Mouse (Mus musculus) adrenal gland, adult 8-10 months (tissue): ENCODE results near the gene Gramd1c. TPM values are rescaled to one million over a fixed set of nuclear protein-coding genes. Genes with fewer than 3 reads are reported as not detected.
A peak's percentile ranks its signal among the peaks of the same experiment; 100 is the strongest.

Source experiments
- DNase-seq: peaks from one replicate; pipeline ENCODE4 v3.0.0; 2022
- total RNA-seq, 4 experiments: library from RNA; stranded (reverse); gene quantifications; 2 replicates each; pipeline ENCODE4 v1.2.4; 2022

Gene Gramd1c
- total RNA-seq, 4 experiments from 2014 or later, result 0.52 to 1.7 (median 1.3) TPM

DNA sequence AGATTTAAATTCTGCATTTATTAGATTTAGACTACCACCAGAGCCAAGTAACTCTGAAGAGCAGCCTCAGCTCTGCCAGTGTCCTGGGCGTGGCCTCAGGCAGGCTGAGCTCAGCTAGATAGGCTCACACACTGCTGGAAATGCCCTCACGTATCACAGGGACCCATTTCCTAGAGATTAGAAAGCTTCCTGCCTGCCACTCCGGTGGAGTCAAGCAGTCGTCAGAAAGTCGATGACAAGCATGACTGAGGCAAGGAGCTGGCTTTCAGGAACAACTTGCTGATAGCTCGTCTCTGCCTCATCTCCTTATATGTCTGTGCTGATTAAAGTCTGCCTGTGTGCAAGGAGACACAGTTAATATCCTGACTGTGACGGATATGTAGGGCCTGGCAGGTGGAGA lies 44.8 kb downstream of the Gramd1c start:
- DNase-seq, result no peak

DNA sequence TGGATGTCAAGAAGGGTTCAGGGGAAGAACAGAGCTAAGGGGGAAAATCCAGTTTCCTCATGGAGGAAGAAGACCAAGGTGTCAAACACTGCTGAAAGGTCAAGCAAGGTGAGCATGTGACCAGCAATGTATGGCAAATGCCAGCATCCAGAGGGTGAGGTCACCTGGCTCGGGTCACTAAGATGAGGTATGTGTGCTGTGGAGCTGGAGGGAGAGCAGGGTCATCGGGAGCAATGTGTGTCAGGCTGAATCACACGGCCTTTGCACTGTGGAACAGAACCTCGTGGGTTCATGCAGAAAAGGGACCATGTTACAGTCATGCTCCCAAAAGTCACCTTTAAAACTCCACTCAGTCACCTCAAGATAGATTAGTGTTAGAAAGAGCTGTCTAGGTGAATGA lies 45.4 kb downstream of the Gramd1c start:
- DNase-seq, result no peak

DNA sequence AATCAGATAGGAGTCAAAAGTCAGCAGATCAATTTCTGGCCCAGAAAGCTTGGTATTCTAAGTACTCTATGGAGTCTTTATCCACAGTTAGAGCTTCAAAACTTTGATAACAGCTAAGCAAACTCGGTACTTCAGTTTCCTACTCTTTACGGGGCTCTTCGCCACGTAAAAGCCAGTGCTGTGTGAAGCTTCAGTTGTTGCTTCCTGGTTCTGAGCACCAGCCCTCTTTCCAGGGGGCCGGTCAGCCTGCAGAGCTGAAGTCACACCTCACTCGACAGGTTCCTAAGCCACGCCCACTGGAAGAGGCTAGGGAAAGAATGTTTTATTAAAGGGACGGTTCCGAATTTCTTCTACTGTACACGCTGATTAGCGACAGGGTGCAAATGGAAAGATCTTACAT lies 47.0 kb downstream of the Gramd1c start:
- peak; percentile 5 for DNase-seq

DNA sequence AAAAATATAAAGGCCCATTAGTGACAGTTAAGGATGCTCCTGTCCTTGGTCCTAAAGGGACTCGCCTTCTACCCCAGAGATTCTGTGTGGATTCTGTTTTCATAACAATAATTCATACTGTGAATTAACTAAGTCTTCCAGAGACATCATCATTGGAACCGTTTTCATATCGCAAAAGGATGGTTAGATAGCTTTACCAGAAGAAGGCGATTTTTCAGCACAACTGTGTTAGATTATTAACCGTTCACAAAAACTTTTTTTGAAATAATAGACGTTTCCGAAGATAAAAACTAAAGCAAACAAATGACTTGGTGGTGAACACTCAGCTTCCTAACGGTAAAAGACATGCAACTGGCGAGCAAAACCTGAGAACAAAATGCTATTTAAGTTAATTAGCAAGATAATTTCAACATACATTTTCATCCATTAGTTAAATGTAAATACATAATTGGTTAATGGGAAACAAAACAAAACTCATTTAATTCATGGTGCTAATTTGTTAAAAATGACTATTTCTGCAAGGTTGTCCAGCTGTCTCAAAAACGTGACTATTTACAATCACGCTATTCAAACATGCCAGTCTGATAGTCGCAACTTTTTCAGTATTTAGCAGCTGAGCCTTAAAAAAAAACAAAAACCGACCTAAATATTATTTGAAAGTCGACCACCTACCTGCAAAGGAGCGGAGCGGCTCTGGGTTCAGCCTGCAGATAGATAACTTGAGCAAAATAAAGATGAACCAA lies 47.6 kb downstream of the Gramd1c start:
- no peak for DNase-seq

DNA sequence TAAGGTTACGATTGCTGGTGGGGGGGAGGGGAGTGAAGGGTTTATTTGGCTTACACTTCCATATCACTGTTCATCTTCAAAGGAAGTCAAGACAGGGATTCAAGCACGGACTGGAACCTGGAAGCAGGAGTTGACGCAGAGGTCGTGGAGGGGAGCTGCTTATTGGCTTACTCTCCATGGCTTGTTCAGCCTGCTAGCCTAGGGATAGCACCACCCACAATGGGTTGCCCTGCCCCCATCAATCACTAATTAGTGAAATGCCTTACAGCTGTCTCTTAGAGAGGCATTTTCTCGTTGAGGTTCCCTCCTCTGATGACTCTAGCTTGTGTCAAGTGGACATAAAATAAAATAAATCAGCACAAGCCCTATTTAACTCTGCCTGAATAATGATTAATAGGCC lies 52.1 kb downstream of the Gramd1c start:
- no peak for DNase-seq

DNA sequence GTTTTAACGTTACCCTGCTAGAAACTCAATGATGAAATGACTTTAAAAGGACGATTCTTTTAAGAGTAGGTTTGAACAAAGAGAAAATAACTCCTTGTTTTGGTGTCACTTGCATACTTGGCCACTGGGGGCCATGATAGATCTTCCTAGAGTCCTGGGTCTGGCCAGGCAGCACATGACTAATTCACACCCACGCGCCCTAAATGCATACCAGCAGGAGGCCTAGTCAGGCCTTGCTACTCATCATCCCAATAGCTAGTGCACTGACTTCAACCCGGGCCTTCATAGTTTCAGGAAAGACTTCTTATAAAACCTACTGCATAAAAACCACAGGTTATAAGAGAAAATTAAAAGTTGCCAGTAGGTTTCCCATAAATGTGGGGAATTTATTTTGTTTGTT lies 61.1 kb downstream of the Gramd1c start:
- no peak for DNase-seq

DNA sequence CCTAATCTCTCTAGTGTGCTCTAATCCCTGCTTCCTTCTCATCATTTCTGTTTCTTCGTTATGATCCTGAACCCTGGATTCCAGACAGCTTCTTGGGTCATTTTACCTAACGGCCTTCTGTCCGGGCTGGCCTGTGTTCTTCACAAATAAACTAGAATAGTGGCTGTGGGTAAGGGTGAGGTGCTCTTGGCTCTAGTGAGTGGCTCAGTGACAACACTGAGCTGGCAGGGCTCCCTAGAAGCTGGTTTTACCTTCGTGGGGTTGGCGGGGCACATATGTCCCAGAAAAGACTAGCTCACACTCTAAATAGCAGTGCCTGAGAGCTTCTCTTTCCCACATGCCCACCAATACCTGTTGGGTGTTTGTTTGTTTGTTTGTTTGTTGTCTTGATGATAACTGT lies 63.6 kb downstream of the Gramd1c start:
- DNase-seq, result no peak

DNA sequence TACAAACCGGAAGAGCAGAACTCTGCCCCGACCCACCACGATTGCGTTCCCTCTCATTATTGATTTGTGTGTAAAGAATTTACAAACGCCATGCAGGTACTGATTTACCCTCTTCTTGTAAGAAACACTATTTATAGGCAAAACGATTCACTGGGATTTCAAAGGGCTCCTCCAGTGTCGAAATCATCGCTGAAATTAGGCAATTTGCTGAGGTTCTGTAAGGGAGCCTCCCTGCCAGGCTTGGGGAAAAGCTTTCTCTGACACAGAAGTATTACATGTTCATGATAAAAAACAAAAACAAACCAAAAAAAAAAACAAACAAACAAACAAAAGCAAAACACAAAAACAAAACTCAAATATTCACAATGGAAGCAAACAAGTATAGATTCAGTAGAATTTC lies 64.0 kb downstream of the Gramd1c start:
- no peak for DNase-seq

DNA sequence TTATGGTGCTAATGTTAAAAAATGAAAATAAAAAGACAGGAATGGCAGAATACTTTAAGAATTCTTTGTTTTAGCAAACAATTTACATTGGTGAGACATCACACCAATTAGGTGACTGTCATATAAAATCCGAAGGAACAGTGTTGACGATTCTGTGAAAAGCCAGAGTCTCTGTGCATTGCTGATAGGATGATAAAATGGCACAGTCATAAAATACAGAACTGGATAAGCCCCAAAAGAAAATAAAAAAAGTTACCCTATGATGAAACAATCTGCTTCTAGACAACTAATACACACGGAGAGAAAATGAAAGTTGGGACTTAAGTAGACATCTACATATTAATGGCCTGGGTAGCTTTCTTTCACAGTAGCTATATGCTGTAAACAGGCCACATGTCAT lies 68.5 kb downstream of the Gramd1c start:
- no peak for DNase-seq

DNA sequence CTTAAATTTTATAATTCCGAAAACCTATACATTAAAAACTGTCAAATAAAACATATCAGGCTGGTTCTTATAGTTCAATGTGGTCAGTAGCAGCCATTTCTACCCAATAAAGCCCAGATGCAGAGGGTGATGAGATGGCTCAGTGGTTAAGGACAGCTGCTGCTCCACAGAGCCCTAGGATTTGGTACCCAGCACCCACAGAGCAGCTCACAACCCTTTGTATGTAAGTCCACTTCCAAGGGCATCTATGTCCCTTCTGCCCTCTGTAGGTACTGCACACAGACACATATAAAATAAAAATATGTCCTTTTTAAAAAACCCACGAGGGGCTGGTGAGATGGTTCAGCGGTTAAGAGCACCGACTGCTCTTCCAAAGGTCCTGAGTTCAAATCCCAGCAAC lies 76.8 kb downstream of the Gramd1c start:
- DNase-seq, result no peak

DNA sequence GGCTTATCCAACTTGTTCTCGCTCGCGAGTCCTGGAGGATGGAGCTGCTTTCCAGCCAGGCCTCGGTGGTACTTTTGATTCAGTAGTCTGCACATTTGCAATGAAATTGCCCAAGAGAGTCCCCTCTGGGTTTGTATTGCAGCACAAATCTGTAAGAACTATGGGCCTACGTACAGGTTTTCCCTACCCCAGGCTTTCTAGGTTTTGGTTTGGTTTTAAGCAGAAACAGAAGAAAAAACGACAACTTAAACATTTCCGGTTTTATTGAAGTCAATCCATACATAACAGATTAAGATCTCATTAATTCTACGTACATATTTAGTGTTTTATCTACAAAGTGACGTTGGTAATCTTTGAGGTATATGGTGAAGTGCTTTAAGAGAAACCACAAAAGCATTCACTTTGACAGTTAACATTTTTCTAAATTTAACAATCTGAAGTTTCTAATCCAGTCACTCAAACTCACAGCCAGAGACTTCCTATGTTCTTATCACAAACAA lies 83.0 kb downstream of the Gramd1c start:
- DNase-seq, result no peak

DNA sequence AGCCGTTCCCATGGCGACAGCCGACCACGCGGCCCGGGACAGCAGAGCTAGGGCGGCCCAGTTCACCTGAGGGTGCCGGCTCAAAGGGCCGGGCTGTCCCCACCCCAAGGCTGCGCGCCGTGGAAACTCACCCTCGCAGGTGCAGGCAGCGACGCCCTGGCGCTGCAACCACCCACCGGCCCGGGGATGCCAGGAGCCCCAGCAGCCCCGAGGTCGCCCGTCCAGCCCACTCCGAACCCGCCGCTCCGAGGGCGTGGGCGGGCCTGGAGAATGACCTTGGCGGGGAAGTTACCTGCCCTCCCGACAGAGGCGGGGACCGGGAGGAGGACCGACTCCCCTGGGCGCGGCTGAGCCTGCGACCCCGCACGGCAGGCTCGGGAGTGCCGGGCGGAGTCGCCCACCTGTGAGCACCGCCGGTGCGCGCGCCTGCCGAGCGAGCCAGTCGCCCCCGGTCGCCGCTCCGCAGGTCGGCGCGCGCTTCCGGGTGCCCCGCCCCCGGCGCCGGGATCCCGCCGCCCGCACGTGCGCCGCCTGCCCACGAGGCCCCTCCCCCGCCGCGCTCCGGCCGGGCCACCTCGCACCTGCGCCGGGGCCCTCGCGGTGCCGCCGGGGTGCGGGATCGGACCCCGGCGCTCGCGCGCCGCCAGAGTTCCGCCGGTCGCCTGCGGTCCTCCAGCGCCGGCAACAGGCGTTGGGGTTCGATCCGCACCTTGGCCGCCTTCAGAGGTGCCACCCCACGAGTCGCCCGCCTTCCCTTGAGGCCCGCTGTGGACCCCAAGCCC lies 83.6 kb downstream of the Gramd1c start, which contains the start of gene Zdhhc23:
Gene Zdhhc23 (minus strand): TSS at position 464 of the 782 bp plus-strand sequence.
- DNase-seq, result no peak

DNA sequence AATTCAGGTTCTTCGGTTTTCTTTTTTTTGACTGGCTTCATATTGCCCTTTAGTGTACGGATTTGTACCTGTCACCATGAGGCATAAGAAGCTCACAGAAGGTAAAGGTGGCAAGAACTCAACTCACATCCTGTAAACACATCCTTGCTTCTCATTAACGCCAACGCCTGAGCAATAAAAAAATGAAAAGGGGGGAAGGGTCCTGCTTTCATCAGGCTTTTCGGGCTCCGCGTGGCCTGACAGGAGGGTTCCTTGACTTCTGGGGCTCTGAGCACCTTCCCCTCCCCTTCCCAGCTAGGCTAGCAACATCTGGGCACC lies 84.2 kb downstream of the Gramd1c start:
- no peak for DNase-seq

DNA sequence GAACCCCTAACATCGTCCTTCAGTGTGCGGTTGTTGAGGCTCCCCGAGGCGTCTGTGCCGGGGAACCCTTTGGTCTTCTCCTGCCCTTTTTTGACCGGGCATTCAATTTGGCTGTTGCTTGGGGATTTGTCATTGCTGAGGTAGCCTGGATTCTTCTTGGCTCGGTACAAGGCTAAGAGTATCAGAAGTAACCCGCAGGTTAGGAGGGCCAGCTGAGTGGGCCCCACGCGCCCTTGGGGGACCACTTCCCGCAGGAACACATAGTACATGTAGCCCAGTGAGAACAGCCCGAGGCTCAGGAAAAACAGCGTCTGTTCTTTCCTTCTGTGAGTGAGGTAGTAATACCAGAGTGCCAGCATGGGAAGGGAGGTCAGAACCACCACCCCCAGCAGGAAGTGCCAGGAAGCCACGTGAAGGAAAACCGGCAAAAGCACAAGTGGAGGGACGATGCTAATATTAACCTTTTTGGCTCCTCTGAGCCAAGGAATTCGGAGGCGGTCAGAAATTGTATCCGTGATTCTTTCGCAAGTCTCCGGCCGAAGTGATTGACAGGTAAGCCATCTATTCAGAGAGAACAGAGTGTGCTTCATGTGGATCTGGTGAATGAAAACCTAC lies 89.4 kb downstream of the Gramd1c start:
- no peak for DNase-seq

DNA sequence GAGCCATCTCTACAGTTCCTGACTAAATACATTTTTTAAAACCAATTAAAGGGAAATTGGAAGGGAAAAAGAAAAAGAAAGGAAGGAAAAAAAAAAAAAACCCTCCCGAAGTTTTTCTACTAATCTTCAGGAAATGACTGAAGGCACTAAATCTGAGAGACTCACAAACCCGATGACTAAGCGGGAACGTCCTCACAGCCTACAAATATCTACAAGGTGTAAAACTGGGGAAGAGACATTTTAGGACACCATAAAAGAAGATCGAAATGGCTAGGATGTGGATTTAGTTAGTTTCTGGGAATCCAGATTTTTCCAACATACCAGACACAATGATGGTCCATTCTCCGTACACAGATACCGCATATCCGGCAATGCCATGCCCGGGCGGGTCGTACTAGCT lies 90.0 kb downstream of the Gramd1c start:
- DNase-seq, result no peak

DNA sequence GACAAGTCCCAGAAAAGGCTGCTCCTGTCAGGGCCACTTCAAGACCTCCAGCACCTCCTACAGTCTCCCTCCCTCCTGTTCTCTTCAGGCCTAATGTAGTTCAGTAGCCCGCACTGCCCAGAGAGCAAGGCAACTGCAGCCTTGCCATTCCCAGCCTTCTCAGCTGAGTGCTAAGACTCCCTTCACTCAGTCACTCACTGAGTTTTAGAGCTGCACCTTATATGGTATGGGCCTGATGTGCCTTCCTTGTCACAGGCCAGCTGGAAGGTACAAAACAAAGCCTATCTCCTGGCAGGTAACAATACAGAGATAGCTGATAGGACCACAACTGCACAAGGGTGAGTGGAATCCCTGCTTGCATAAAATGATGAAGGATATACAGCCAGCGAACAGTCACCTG lies 90.8 kb downstream of the Gramd1c start:
- no peak for DNase-seq

DNA sequence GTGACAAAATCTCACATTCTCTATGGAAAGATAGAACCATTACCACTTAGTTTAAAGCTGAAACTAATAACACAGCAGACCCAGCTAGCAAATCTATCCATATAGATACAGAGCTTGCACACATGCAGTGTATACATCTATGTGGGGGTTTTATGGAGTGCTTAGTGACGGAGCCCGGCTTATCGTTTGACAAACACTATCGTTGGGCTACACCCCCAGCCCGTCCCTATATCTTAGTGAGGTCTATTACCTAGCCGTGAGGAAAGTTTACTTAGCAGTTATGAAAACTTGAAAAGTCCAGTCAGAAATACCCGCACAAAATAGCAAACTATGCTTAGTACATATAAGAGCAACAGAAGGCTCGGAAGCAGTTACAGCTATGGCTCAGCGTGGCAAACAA lies 91.4 kb downstream of the Gramd1c start:
- no peak for DNase-seq

DNA sequence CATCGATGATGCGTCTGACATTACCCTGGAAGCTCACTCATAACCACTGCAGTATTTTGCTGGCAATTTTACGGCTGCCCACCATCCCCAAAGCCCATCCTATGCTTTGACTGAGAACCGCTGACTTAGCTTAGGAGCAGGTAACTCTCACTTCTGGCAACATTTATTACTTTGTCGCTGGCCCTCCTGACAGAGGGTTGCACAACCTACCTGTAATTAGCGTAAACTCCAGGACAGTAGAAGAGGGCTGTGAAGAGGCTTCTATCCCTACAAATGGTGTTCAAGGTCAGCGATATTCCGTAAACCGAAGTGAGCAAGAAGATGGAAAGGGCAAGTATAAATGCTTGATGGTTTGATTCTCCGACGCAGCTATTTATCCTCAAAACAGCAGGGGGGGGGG lies 92.0 kb downstream of the Gramd1c start:
- no peak for DNase-seq

DNA sequence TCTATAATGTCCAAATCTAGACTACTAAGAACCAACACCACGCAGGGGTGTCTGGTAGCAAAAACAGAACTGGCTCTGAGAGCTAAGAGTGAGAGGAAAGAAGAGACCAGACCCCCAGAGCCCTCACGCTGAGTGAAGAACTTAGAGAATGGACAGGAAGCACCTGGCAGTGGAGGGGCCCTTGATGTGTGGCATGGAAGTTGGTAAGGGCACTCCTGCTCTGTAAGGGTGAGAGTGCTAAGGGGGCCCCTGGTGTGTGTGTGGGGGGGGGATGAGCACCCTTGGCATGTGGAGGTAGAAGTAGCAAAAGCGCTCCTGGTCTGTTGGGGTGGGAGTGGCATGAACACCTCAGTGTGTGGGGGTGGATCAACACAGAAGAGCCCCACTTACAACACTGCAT lies 92.7 kb downstream of the Gramd1c start:
- no peak for DNase-seq

DNA sequence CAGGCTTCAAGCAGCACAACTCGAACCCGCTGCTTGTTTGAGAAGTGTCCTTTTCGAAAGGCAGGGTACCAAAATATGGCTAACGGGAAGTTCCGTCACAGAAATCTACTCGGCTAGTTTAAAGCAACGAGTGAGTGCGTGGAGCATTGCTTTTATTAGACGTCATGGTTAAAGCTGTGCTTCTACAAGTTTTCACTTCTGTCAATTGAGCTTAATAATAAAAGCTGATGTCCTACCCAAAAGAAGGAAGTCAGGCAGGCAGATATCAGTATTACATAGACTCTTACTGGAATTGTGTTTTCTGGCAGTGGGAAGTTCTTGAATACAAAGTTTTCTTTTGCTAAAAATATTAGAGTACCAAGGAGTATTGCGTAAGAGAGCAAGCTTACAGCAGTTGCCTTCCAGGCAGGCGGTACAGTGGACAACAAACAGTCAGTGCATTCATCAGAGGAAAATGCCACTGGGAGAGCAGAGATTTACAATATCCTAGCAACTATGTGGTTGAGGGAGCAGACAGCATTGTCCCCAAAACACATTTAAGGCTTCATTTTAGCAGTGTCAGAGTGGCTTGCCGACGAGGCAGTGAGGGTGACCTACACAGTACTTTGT lies 97.3 kb downstream of the Gramd1c start:
- no peak for DNase-seq

DNA sequence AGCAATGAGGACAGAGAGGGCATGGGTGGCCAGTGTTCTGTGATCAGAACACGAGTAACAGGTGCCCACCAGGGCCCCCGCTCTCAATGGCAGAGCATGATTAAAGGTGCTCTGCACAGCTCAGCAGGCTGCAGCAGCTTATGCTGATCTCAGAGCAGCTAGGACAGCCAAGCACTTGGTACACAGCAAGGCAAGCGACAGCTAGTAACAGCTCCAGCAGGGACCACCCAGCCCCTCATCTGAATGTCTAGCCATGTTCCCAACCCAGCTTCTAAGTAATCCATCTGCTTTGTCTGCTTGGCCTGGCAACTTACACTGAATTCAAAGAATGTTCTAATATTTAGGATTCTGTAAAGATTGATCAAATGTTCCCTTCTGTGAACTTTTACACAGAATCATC lies 99.4 kb downstream of the Gramd1c start:
- no peak for DNase-seq

DNA sequence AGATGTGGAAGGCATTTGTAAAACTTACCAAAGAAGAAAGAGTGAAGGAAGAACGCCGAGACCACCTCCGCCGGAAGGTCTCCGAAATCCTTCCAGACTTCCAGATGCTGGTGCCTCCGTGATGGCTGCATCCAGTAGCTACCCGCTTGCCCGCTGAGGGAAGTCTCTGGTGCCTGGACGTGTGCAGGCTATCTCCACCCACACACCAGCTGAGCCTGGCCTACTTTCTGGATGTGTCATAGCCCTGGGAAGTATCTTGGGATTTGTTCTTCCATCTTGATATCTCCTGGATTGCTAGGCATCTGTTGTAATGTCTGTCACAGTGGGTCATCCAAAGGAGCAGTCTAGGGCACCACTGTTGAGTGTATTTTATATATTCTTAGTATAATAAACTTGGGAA lies 99.9 kb downstream of the Gramd1c start:
- DNase-seq, result no peak

DNA sequence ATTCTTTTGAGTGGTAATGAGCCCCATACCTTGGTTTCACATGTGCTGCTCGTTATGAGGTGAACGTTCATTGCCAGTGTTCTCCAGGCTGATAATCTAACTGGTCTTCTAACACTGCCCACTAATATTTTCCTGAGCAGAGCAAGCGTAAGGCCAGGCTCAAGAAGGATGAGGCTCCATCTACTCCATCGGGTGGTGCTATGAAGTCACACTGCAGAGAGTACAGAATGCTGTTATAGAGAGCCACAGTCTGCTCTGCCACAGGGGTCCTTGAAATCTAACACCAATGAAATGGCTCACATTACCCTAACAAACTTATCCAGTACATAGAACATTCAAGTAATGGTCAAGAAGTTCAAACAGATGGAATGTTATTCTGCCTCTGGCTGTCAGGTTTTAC lies 105.1 kb downstream of the Gramd1c start:
- no peak for DNase-seq
